Mouse (Mus musculus): ENCODE measurements around the gene Ak1. TPM values are rescaled to one million over a fixed set of nuclear protein-coding genes. Genes with fewer than 3 reads are reported as not detected.

Gene Ak1
- polyA plus RNA-seq, 1 experiment from 2014 or later = 17.8 TPM

DNA sequence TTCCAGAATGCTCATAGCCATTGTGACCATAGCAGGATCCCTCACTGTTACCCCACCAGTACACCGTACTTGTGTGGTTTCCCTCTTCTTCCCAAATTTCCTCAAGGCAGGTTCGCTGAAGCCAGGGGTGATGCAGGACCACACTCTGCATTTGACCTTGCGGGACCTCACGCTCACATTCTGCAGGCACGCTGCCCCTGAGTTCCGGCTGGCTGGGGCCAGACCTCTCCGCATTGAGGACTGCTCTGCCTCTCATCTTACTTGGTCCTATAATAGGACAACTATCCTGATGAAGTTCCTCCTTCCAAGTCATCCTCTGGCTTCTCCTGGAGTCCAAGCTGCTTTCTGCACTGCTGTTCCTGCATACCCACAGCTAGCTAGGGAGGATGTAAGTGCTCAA, 15.1 kb downstream of the Ak1 start:
- Histone ChIP-seq H3K27ac (no peak overlapping the region), H3K36me3 (replicated peaks) (no peaks in the 10 kb centered on the region), H3K4me1 (peaks cover 31% of the 10 kb centered on the region), H3K9me3 (no peaks in the 10 kb centered on the region), H3K27me3 (ENCODE audit: poor library complexity, severe bottlenecking) (no peaks in the 10 kb centered on the region), H3K4me3 (no peak overlapping the region)
- no peak for DNase-seq (ENCODE audit: extremely low spot score, low spot score)
- WGBS = 90% methylated on average over 7 of the region's 7 CpGs

DNA sequence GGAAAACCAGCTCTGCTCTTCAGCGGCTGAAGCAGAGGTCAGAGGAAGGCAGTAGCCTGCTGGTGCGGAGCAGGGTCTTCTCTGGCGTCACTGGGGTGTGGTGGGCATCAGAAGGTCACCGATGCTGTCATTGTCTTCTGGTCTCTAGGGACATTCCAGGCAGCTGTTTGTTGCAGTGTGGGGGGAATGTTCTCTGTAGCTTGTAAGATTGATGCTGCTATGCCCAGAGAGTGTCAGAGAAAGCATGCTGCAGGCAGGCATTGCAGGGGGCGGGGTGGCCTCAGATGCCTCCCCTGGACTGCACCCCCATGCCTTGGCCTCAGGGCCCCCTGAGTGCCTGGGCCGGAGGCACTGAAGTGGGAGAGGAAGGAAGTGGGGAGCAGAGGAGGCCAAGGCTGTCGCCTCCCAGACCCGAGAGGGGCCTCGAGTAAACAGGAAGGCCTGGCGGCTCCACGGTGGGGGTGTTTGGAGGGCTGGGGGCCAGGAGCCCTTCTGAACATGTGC, 16.3 kb downstream of the Ak1 start:
- 60% methylated on average over 11 of the region's 11 CpGs for WGBS
- H3K36me3 ChIP-seq (replicated peaks) = no peaks in the 10 kb centered on the region
- no peak for DNase-seq (ENCODE audit: extremely low spot score, low spot score)
- no peaks in the 10 kb centered on the region for H3K27me3 ChIP-seq (ENCODE audit: poor library complexity, severe bottlenecking)
- no peak overlapping the region for H3K4me3 ChIP-seq
- no peaks in the 10 kb centered on the region for H3K9me3 ChIP-seq
- H3K27ac ChIP-seq = peak overlapping the region; percentile 78
- H3K4me1 ChIP-seq = peaks cover 27% of the 10 kb centered on the region

- 94% methylated on average over 1 of the region's 1 CpGs for WGBS
- H3K9me3 ChIP-seq = no peaks in the 10 kb centered on the region
- H3K36me3 ChIP-seq (replicated peaks) = no peaks in the 10 kb centered on the region
- no peak for DNase-seq (ENCODE audit: extremely low spot score, low spot score)
- H3K27me3 ChIP-seq (ENCODE audit: poor library complexity, severe bottlenecking) = no peaks in the 10 kb centered on the region
- no peak overlapping the region for H3K27ac ChIP-seq
- no peak overlapping the region for H3K4me3 ChIP-seq
- peaks cover 18% of the 10 kb centered on the region for H3K4me1 ChIP-seq
Observed at GRCm38 (mm10) chr2:32639632-32640031, 18.1 kb downstream of the Ak1 start.

- 68% methylated on average over 6 of the region's 6 CpGs for WGBS
- Histone ChIP-seq H3K4me3 (no peak overlapping the region), H3K9me3 (no peaks in the 10 kb centered on the region), H3K36me3 (replicated peaks) (no peaks in the 10 kb centered on the region), H3K4me1 (peaks cover 20% of the 10 kb centered on the region), H3K27ac (0 out of 2 replicates have a peak overlapping the region, but pooled peaks have one; percentile 40), H3K27me3 (ENCODE audit: poor library complexity, severe bottlenecking) (no peaks in the 10 kb centered on the region)
- no peak for DNase-seq (ENCODE audit: extremely low spot score, low spot score)
Observed at GRCm38 (mm10) chr2:32640550-32641051, 19.0 kb downstream of the Ak1 start.

DNA sequence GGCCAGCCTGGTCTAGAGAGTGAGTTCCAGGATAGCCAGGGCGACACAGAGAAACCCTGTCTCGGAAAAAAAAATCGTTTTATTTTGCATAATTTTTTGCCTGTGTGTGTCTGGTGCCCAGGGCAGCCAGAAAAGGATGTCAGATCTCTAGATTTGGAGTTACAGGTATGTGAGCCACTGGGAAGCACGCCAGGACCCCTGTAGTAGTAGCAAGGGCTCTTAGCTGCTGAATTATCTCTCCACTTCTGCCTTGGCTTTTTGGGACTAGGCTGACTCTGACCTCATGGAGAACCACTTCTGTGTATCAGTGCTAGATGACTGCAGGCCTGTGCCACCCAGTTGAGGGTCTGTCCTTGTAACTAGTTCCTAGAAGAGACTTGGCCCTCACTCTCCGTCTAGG, 20.3 kb downstream of the Ak1 start:
- no peaks in the 10 kb centered on the region for H3K27me3 ChIP-seq (ENCODE audit: poor library complexity, severe bottlenecking)
- no peak for DNase-seq (ENCODE audit: extremely low spot score, low spot score)
- no peaks in the 10 kb centered on the region for H3K36me3 ChIP-seq (replicated peaks)
- H3K9me3 ChIP-seq = no peaks in the 10 kb centered on the region
- WGBS = 81% methylated on average over 5 of the region's 5 CpGs
- no peak overlapping the region for H3K4me3 ChIP-seq
- peaks cover 26% of the 10 kb centered on the region for H3K4me1 ChIP-seq
- H3K27ac ChIP-seq = no peak overlapping the region

DNA sequence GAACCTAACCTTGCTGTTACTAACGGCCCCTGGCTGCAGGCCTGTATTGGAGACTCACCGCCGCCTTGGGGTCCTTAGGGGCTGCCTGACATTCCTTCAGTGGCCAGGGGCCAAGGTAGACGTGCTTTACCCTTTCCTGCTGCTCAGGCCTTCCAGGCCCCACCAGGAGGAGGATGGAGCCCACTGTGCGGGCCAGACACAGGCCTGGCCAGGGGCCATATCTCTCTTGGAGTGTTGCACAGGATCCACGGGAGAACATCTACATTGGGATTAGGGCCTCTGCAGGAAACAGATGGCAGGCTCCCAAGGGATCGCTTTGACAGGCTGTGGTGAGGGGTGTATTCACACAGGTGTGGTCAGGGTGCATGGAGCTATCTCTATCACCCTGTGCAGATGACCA, 21.3 kb downstream of the Ak1 start:
- H3K4me3 ChIP-seq = no peak overlapping the region
- no peaks in the 10 kb centered on the region for H3K27me3 ChIP-seq (ENCODE audit: poor library complexity, severe bottlenecking)
- 0 out of 2 replicates have a peak overlapping the region, but pooled peaks have one; percentile 16 for H3K27ac ChIP-seq
- no peaks in the 10 kb centered on the region for H3K36me3 ChIP-seq (replicated peaks)
- H3K4me1 ChIP-seq = peaks cover 24% of the 10 kb centered on the region
- no peak for DNase-seq (ENCODE audit: extremely low spot score, low spot score)
- WGBS = 79% methylated on average over 7 of the region's 7 CpGs
- H3K9me3 ChIP-seq = no peaks in the 10 kb centered on the region

- Histone ChIP-seq H3K27me3 (ENCODE audit: poor library complexity, severe bottlenecking) (no peaks in the 10 kb centered on the region), H3K36me3 (replicated peaks) (no peaks in the 10 kb centered on the region), H3K27ac (no peak overlapping the region), H3K9me3 (no peaks in the 10 kb centered on the region), H3K4me1 (peaks cover 20% of the 10 kb centered on the region), H3K4me3 (no peak overlapping the region)
- WGBS = 89% methylated on average over 9 of the region's 9 CpGs
- no peak for DNase-seq (ENCODE audit: extremely low spot score, low spot score)
Observed at GRCm38 (mm10) chr2:32644083-32644482, 22.5 kb downstream of the Ak1 start.

GRCm38 (mm10) chr2:32644799-32645475, 23.4 kb downstream of the Ak1 start:
- 91% methylated on average over 8 of the region's 8 CpGs for WGBS
- H3K27ac ChIP-seq = 0 out of 2 replicates have a peak overlapping the region, but pooled peaks have one; percentile 17

DNA sequence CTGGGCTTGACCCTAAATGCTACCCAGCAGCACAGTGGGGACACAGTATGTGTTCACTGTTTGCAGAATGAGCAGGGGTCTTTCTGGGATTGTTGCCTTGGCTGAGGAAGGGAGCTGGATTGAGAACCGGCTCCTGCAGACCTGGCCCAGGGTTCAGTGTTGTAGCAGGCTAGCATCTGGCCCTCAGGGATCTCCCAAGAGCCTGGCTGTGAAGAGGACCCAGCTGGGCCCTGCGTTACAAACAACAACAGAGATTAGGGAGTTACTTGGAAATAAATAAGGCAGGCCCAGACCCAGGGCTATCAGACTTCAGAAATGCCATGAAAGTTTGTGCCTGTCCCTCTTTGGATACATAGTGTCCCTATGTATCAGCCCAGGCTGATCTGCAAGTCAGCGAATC, 24.1 kb downstream of the Ak1 start:
- Histone ChIP-seq H3K9me3 (no peaks in the 10 kb centered on the region), H3K36me3 (replicated peaks) (no peaks in the 10 kb centered on the region), H3K27me3 (ENCODE audit: poor library complexity, severe bottlenecking) (no peaks in the 10 kb centered on the region), H3K4me3 (no peak overlapping the region), H3K4me1 (peaks cover 18% of the 10 kb centered on the region), H3K27ac (0 out of 2 replicates have a peak overlapping the region, but pooled peaks have one; percentile 17)
- no peak for DNase-seq (ENCODE audit: extremely low spot score, low spot score)
- 76% methylated on average over 3 of the region's 3 CpGs for WGBS

More at GRCm38 (mm10) chr2:32644799-32645475, 23.4 kb downstream of the Ak1 start:
- Histone ChIP-seq H3K9me3 (no peaks in the 10 kb centered on the region), H3K36me3 (replicated peaks) (no peaks in the 10 kb centered on the region), H3K27me3 (ENCODE audit: poor library complexity, severe bottlenecking) (no peaks in the 10 kb centered on the region), H3K4me3 (no peak overlapping the region), H3K4me1 (peaks cover 20% of the 10 kb centered on the region)
- DNase-seq (ENCODE audit: extremely low spot score, low spot score) = no peak

DNA sequence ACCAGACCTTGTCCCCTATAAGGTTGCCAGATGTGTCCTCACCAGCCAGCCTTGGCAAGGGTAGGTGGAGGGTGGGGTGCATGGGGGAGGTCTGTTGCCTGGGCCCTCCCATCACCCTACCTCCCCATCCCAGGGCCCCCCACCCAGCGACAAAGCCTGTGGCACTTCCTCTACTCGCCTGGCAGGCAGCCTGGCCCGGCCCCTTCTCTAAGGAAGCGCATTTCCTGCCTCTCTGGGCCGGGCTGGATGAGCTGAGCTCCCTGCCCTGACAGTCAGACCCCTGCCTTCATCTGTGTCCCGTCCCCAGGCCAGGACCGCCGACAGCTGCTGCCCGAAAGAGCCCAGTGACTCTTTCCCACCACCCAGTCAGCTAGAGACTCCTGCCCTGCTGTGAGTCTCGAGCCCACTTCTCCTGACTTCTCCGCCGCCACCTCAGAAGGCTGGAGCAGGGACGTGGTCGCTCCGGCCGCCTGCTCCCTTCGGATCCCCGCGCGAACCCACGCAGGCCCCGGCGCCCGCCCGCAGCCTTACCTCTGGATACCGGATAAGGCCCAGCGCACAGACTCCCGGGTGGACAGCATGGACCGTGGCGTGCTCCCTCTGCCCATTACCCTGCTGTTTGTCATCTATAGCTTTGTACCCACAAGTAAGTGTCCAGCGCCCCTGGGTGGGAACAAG, 25.0 kb downstream of the Ak1 start, which contains the start of gene Eng:
Gene Eng, plus strand, starts transcription at position 217 of the 678 bp plus-strand sequence.
- Histone ChIP-seq H3K4me1 (peaks cover 17% of the 10 kb centered on the region), H3K36me3 (replicated peaks) (no peaks in the 10 kb centered on the region), H3K9me3 (no peaks in the 10 kb centered on the region), H3K4me3 (peak within 1 kb of the TSS; percentile 32), H3K27me3 (ENCODE audit: poor library complexity, severe bottlenecking) (no peaks in the 10 kb centered on the region), H3K27ac (peak within 1 kb of the TSS; percentile 64)
- 59% methylated on average over 31 of the region's 31 CpGs for WGBS
- no peak for DNase-seq (ENCODE audit: extremely low spot score, low spot score)

DNA sequence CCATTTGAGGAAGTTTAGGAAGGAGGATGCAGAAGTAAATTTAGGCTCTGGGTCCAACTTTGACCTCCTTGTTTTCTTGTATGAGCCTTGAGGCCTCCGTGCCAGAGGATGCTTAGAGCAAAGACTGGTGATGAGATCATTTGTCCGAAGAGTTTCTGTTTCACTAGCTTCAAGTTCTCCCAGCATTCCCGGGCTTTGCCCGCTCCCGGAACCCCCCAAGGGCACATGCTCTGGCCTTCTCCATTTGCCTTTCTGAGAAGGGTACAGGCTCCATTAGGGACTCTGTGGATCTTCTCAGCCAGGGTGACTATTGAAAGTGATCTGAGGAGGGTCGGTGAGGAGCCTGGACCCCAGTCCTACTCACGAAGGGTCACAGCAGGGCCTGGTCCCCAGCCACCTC, 25.8 kb downstream of the Ak1 start:
- Histone ChIP-seq H3K27me3 (ENCODE audit: poor library complexity, severe bottlenecking) (no peaks in the 10 kb centered on the region), H3K36me3 (replicated peaks) (no peaks in the 10 kb centered on the region), H3K4me3 (peak overlapping the region; percentile 32), H3K9me3 (no peaks in the 10 kb centered on the region), H3K27ac (0 out of 2 replicates have a peak overlapping the region, but pooled peaks have one; percentile 13), H3K4me1 (peaks cover 17% of the 10 kb centered on the region)
- no peak for DNase-seq (ENCODE audit: extremely low spot score, low spot score)
- WGBS = 90% methylated on average over 7 of the region's 7 CpGs

- 47% methylated on average over 7 of the region's 7 CpGs for WGBS
- no peak for DNase-seq (ENCODE audit: extremely low spot score, low spot score)
- Histone ChIP-seq H3K4me3 (no peak overlapping the region), H3K9me3 (no peaks in the 10 kb centered on the region), H3K27ac (peak overlapping the region; percentile 76), H3K4me1 (peaks cover 32% of the 10 kb centered on the region), H3K27me3 (ENCODE audit: poor library complexity, severe bottlenecking) (no peaks in the 10 kb centered on the region), H3K36me3 (replicated peaks) (no peaks in the 10 kb centered on the region)
Observed at GRCm38 (mm10) chr2:32653764-32654163, 32.2 kb downstream of the Ak1 start.
